Mouse (Mus musculus): ENCODE data around the gene Eme1. TPM values are rescaled to one million over a fixed set of nuclear protein-coding genes. Genes with fewer than 3 reads are reported as not detected.
A peak's percentile ranks its signal among the peaks of the same experiment; 100 is the strongest.
"Not testable (repeated sequence)": the region's sequence is repeated elsewhere in the genome, so short reads cannot be mapped to it uniquely, and the experiment has no call there.

The Eme1 gene
- polyA plus RNA-seq, 1 experiment from 2014 or later = 6.9 TPM

DNA sequence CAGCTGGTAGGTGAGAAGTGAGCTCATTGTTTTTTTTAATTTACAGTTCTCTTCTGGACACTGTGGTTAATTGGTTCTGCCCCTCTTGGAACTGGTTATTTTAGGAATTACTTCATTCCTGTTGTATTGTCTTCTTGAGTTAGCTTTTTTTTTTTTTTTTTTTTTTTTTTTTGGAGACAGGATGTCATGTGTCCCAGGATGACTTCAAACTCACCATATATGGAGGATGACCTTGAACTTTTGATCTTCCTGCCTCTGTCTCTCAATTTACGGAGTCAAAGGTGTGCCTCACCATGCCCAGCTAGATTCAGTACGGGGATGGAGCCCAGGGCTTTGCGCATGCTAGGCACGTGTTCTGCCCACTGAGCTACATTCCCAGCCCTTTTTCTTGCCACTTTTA is 27.9 kb upstream of the Eme1 start:
- ATAC-seq (no peak), DNase-seq (ENCODE audit: low read depth, low spot score) (no peak)
- CTCF ChIA-PET = no interaction called here
- H3K27me3 ChIP-seq = peaks cover 6% of the 10 kb centered on the region
- in situ Hi-C loops (cut with MboI; ENCODE audit: low pct_unique_long_range_greater_than_20kb) = no loop called here
- POLR2A ChIA-PET = no interaction called here
- no peak for TF ChIP-seq CTCF (IDR thresholded peaks at IDR 0.05)

GRCm38 (mm10) chr11:94680639-94681038 is 26.9 kb upstream of the Eme1 start:
- TF ChIP-seq CTCF (IDR thresholded peaks at IDR 0.05) = no peak
- POLR2A ChIA-PET = no interaction called here
- ATAC-seq = no peak
- H3K27me3 ChIP-seq = peaks cover 6% of the 10 kb centered on the region
- no peak for DNase-seq (ENCODE audit: low read depth, low spot score)
- in situ Hi-C loops (cut with MboI; ENCODE audit: low pct_unique_long_range_greater_than_20kb) = no loop called here
- CTCF ChIA-PET = no interaction called here

DNA sequence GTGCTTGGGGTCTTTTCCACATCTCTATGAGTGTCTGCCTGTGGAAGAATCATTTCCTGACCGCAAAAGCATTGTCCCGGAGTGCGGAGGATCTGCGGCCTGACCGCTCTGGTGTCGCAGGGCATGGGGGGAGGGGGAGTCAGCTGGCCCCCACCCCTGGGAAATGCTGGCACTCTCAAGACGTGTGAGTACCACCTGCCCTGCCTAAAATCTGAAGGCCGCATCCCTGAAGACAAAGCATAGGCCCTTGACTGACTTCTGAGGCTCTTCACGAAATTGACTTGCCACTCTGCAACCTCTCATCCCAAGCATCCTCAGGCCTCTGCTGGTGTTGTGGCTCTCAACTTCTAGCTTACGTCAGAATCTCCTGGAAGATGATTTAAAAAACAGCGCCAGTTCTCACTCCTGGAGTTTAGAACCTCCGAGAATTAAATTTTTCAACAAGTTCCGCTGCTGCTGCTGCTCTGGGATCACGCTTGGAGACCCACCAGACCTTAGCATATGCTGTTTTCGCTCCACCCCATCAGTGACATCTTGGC is 23.9 kb upstream of the Eme1 start:
- in situ Hi-C loops (cut with MboI; ENCODE audit: low pct_unique_long_range_greater_than_20kb) = no loop called here
- ATAC-seq = no peak
- ChIA-PET POLR2A (interaction anchor here (0.9 to 1.6 kb wide), 2 partner anchors 13 to 17 kb away, joined by 3 to 4 read pairs; no protein-coding TSS in a partner anchor), CTCF (interaction anchor here (1.0 kb wide), 1 partner anchor 52 kb away, joined by 3 read pairs; no protein-coding TSS in a partner anchor)
- no peak for TF ChIP-seq CTCF (IDR thresholded peaks at IDR 0.05)
- DNase-seq (ENCODE audit: low read depth, low spot score) = no peak
- peaks cover 6% of the 10 kb centered on the region for H3K27me3 ChIP-seq

GRCm38 (mm10) chr11:94676754-94677606 is 23.2 kb upstream of the Eme1 start, which contains the start of gene Xylt2:
TSS of gene Xylt2 (minus strand) at chr11:94677515.
- ATAC-seq (peak; percentile 77), DNase-seq (ENCODE audit: low read depth, low spot score) (no peak)
- in situ Hi-C loops (cut with MboI; ENCODE audit: low pct_unique_long_range_greater_than_20kb) = no loop called here
- POLR2A ChIA-PET = interaction anchor here (0.9 to 1.6 kb wide), 2 partner anchors 12 to 17 kb away, joined by 3 to 4 read pairs; no protein-coding TSS in a partner anchor
- TF ChIP-seq CTCF (IDR thresholded peaks at IDR 0.05) = no peak
- H3K27me3 ChIP-seq = peaks cover 6% of the 10 kb centered on the region
- CTCF ChIA-PET = interaction anchor here (1.0 kb wide), 1 partner anchor 53 kb away, joined by 3 read pairs; no protein-coding TSS in a partner anchor

- CTCF ChIA-PET = no interaction called here
- POLR2A ChIA-PET = interaction anchor here (0.6 to 1.6 kb wide), 2 partner anchors 16 to 429 kb away, joined by 4 to 6 read pairs; no protein-coding TSS in a partner anchor
- TF ChIP-seq CTCF (IDR thresholded peaks at IDR 0.05) = no peak
- in situ Hi-C loops (cut with MboI; ENCODE audit: low pct_unique_long_range_greater_than_20kb) = no loop called here
- ATAC-seq (peak; percentile 7), DNase-seq (ENCODE audit: low read depth, low spot score) (no peak)
- H3K27me3 ChIP-seq = peaks cover 6% of the 10 kb centered on the region
Observed at GRCm38 (mm10) chr11:94676308-94676707, 22.5 kb upstream of the Eme1 start.

DNA sequence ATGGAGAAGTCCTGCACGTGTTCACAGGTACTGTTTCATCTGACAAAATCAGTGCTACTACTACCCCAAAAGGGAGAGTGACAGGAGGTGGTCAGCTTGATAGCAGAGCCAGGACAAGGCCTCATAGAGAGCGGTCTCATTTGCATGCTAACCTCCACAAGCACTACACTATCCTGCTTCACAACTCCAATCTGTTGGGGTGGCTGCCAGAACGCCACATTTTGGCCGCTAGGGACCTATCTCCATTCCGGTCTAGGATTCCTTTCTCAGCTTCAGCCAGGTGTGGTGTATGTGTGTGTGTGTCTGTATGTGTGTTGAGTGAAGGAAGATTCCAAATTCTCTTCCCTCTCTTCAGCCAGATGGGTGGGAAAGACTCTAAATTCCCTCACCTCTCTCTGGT is 21.7 kb upstream of the Eme1 start:
- peaks cover 6% of the 10 kb centered on the region for H3K27me3 ChIP-seq
- no peak for TF ChIP-seq CTCF (IDR thresholded peaks at IDR 0.05)
- ChIA-PET POLR2A (no interaction called here), CTCF (no interaction called here)
- ATAC-seq (no peak), DNase-seq (ENCODE audit: low read depth, low spot score) (no peak)
- in situ Hi-C loops (cut with MboI; ENCODE audit: low pct_unique_long_range_greater_than_20kb) = no loop called here

DNA sequence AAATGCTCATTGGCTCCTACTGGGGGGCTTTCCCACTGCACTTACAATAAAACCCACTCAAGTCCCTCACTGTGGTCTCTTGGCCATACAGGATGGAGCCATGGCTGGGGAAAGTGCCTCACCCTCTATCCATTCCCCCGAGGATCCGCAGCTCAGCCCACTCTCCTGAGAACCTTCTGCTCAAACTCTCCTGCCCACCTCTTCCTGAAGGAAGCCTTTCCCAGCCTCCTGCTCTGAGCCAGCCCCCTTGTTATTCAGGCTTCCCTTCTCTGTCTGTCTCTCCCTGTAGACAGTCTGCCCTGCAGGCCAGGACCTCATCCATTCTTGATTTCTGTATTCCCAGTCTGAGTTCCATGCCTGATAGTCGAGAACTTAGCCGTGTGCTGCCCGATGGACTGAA is 21.2 kb upstream of the Eme1 start:
- CTCF ChIA-PET = no interaction called here
- H3K27me3 ChIP-seq = peaks cover 6% of the 10 kb centered on the region
- TF ChIP-seq CTCF (IDR thresholded peaks at IDR 0.05) = no peak
- POLR2A ChIA-PET = no interaction called here
- no peak for DNase-seq (ENCODE audit: low read depth, low spot score)
- ATAC-seq = no peak
- in situ Hi-C loops (cut with MboI; ENCODE audit: low pct_unique_long_range_greater_than_20kb) = no loop called here

DNA sequence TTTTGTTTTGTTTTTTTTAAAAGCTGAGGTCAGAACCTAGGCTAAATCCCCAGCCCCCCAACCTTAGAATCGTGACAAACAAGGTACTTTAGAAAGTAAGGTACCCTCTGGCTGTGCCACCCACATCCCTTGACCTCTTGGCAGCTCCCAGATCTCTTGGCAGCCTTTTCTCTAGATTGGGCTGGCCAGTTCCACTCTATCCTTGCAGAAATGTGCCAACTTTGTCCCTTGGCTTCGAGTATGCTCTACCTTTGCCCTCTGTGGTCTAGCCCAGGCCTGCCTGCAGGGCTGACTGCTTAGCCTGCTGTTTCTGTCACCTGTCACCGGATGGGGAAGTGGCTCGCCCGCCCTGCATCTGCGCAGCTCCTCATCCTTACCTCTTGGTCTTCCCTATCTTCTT is 11.5 kb upstream of the Eme1 start:
- in situ Hi-C loops (cut with MboI; ENCODE audit: low pct_unique_long_range_greater_than_20kb) = no loop called here
- no peak for DNase-seq (ENCODE audit: low read depth, low spot score)
- no peak for TF ChIP-seq CTCF (IDR thresholded peaks at IDR 0.05)
- ChIA-PET POLR2A (interaction anchor here (0.7 kb wide), 1 partner anchor 12 kb away, joined by 3 read pairs; the partner anchor contains the start of gene Xylt2), CTCF (no interaction called here)
- no peak for ATAC-seq
- H3K27me3 ChIP-seq = no peaks in the 10 kb centered on the region

DNA sequence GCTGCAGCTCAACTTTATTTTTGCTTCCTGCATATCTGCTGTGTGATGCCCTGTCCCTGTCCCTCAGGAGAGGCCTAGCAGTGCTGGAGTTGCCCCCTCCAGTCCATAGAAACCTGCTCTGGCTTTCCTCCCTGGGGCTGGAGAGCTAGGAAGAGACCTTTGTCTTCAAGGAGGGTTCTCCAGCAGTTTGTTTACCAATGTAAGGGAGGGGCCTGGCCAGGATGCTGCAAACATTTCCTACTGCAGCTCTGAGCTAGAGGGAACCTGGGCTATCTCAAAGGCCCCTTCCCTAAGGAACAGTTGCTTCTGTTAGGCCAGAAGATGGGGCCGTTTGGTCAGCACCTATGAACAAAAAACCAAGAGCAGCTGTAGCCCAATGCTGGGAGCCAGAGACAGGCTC is 7.6 kb upstream of the Eme1 start:
- TF ChIP-seq CTCF (IDR thresholded peaks at IDR 0.05) = no peak
- in situ Hi-C loops (cut with MboI; ENCODE audit: low pct_unique_long_range_greater_than_20kb) = no loop called here
- ChIA-PET CTCF (no interaction called here), POLR2A (interaction anchor here (1.8 kb wide), 1 partner anchor 16 kb away, joined by 4 read pairs; the partner anchor contains the start of gene Xylt2)
- ATAC-seq (no peak), DNase-seq (ENCODE audit: low read depth, low spot score) (no peak)
- H3K27me3 ChIP-seq = no peaks in the 10 kb centered on the region

GRCm38 (mm10) chr11:94652973-94653372 is 791 bp downstream of the Eme1 start:
- POLR2A ChIA-PET = no interaction called here
- CTCF ChIA-PET = no interaction called here
- TF ChIP-seq CTCF (IDR thresholded peaks at IDR 0.05) = no peak
- no peaks in the 10 kb centered on the region for H3K27me3 ChIP-seq
- DNase-seq (ENCODE audit: low read depth, low spot score) = no peak
- in situ Hi-C loops (cut with MboI; ENCODE audit: low pct_unique_long_range_greater_than_20kb) = no loop called here
- no peak for ATAC-seq

GRCm38 (mm10) chr11:94651241-94651640 is 2.5 kb downstream of the Eme1 start:
- in situ Hi-C loops (cut with MboI; ENCODE audit: low pct_unique_long_range_greater_than_20kb); POLR2A ChIA-PET; DNase-seq (ENCODE audit: low read depth, low spot score); H3K27me3 ChIP-seq; ATAC-seq; CTCF ChIA-PET: not testable (repeated sequence)
